Mouse (Mus musculus) thymus, postnatal 25 days (tissue): ENCODE results near the gene Slc39a11.
"Not testable (repeated sequence)": the region's sequence is repeated elsewhere in the genome, so short reads cannot be mapped to it uniquely, and the experiment has no call there.

Experiments used
- DNase-seq: peaks from one replicate; pipeline ENCODE4 v3.0.0; 2022

Gene Slc39a11

DNA sequence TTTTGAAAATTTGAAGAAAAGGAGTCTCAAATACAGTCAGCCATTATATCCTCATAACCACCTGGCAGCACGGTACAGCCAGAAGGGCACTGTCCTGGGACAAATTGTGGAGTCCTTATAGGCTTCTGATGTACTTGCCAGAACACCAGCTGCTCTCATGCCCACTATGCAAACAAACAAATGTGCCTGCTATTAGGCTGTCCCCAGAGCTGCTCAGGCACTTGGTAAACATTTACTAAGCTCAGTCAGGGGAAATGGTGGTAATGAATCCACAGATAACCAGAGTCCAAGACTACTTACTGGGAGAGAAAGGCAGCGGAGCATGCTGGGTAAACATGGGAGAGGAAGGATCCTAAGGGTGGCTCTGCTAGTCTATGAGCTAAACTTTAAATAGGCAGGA, 17.2 kb upstream of the Slc39a11 start:
- no peak for DNase-seq

DNA sequence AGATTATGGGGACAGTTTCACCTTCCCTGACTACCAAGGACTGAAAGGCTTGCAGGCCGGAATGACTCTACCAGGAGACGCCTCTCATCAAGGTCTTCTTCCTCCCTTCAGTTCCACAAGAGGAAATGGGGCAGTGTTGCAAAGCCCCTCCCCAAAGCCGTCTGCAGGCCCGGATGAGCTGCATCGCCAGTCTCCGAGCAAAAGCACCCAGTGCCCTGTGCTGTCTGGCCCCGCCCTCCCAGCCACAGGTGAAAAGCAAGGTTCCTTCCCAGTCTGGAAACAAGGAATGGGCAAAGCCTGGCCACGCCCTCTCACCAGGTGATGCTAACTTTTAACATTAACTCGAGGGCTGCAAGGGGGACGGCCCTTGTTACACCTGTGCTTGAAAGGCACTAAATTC, 16.8 kb upstream of the Slc39a11 start:
- peak; percentile 51 for DNase-seq

DNA sequence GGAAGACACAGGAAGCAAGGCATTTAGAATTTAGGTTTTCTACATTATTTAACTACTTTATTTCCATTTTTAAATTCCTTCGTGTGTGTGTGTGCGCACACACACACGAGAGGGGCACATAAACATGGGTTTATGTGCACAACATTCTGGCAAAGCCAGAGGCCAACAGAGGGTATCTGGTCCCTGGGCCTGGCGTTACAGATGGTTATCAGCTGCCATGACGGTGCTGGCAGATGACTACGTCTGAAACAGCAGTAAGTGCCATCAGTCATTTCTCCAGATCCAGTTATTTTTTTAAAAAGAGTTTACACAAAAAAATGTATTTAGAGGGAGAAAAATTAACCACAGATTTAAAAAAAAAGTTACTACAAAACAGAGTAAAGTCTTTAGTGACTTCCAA, 16.3 kb upstream of the Slc39a11 start:
- no peak for DNase-seq

DNA sequence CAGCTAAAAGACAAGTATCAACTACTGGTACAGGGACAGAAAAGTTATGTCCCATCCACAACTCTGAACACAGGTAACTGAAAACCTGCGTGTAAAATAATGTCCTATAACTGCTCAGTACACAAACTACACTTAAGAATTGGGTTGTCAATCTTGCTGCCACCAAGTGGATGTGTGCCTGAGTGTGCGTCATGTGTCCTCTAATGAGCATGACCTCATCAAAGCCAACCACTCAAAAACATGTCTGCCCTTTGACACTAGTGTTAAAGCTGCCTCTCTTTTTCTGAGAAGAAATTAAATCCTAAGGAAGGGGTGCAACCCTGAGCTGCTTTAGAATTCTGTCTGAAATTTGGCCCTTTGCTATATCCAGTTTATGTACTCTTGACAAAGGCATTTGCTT, 14.4 kb upstream of the Slc39a11 start:
- no peak for DNase-seq

DNA sequence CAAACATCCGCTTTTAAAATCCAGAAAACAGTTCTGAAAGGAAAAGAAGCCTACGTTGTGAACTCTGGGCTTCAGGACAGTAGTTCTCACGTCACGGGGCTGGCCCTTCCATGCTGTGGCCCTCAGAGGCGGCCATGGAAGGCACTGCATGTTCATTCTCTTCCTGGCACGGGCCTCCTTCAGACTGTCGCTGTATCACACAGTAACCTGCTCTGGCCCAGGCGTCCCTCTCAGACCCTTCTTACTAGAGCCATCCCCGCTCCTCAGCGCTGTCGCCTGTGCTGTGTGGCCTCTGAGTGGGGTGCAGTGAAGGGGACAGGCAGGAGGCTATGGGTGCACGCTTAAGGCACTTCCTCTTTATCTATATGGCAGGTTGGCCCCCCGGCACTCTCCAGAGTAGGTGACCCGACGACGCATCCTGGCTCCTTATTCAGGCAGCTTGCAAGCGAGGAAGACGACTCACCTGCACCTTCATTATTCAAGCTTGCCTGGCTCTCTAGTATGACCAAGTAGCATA, 12.0 kb upstream of the Slc39a11 start:
- no peak for DNase-seq

DNA sequence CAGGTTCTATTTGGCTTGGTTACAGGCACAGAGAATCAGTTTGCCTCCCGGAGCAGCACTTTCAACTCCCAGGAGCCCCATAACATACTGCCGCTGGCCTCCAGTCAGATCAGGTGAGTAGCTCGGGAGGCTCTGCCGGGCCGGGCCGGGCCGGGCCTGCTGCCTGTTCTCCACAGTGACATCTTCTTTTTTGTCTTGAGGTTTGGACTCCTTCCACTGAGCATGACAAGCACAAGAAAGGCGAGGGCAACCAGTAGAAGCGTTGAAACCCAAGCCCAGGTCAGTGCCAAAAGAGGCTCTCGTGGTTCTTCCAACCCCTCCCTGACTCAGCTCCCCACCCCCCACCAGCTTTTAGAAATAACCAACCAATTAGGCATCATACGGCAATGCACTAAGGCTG, 11.1 kb upstream of the Slc39a11 start:
- DNase-seq: no peak

DNA sequence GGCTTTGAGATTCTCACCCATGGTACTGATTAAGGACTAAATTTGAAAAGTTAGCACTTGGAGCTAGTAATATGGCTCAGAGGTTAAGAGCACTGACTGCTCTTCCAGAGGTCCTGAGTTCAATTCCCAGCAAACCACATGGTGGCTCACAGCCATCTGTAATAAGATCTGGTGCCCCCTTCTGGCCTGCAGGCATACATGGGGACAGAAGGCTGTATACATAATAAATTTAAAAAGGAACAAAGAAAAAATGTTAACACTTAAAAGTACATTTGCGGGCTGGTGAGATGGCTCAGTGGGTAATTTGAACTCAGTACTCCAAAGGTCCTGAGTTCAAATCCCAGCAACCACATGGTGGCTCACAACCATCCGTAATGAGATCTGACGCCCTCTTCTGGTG, 10.3 kb upstream of the Slc39a11 start:
- not testable (repeated sequence) for DNase-seq

DNA sequence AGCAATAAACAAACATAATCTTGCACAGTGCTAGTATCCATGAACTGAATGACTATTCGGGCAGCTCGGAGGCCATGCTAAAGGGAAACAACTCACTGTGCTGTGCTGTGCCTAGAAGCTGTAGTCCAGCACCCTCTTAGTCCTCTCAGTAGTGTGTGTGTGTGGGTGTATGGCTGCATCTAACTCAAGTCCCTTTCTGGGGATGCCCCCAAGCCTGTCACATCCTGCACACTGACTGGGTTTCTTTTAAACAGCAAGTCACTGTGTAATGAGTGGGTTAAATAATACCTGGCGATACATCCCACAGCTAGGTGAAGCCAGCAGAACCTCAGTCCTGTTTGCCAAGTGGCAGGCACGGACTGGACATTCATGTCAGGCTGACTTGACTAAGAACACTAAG, 8.9 kb upstream of the Slc39a11 start:
- no peak for DNase-seq

DNA sequence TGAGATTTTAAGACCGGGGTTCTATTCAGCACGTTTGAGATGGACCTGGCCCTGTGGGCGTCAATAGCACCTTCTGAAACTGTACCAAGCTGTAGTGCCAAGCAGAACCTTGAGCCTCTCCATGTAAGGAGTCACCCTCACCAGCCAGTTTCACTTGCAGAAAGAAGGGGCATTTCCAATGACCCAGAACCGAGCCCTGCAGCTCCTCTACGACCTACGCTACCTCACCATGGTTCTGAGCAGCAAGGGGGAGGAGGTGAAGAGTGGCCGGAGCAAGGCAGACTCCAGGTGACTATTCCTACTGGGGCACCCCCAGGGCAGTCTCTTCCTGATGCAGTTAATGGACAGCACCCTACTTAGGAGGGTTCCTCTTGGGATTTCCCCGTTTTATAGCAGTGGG, 8.4 kb upstream of the Slc39a11 start:
- no peak for DNase-seq

DNA sequence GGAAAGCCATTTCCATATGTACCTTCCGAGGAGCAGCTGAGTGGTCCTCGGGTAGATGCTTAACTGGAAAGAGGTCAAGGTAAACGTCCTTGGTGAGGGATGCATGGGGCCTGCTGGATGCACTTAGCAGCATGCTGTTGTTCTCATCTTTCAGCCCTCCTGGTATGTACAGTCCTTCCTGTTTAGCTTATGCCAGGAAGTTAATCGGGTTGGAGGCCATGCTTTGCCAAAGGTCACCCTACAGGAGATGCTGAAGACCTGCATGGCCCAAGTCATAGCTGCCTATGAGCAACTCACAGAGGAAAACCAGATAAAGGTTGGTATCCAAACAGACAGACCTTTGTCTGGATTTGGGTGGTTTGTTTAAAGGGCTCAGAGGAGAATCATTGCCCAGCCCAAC, 7.3 kb upstream of the Slc39a11 start:
- DNase-seq: no peak

DNA sequence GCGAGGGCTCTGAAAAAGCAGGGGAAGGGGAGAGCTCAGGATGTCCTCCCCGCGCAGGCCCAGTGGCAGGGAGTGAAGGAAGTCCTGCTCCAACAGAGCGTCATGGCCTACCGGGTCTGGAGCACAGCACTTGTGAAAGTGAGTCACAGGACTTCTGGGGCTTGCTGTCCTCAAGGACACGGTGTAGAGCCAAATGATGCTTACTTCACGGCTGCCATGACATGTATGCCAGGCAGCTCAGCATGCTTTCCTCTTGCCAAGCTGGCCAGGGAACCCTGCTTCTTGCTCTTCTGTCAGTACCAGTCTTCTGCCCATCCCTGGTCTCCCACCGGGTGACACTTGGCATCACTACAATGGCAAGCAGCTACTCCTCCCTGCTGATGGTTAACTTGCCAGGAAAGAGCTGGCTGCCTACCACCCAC, 6.6 kb upstream of the Slc39a11 start:
- DNase-seq: no peak

DNA sequence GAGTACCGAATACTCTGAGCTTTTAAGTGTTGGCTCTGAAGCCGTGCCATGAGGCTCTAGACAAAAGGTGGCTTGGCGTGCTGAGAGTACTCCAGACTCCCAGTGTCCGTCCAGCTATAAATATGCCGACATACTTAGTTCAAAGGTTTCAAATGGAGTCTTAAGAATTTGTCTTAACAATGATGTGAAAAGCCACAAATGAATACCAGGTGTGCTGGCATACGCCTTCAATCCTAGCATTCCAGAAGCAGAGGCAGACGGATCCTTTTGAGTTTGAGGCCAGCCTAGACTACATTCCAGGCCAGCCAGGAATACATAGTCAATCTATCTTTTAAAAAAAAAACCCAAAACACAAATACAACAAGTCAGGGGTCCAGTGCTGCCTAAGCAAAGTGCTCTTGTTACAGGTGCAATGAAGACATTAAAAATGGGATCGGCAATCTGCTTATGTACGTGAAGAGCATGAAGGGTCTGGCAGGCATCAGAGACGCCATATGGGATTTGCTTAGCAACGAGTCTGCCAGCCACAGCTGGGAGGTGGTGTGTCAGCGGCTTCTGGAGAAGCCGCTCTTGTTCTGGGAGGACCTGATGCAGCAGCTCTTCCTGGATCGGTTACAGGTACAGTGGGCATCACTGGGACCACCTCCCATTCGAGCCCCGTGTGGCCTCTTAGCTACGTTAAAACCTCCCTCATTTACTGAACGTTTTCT, 4.8 kb upstream of the Slc39a11 start:
- no peak for DNase-seq

DNA sequence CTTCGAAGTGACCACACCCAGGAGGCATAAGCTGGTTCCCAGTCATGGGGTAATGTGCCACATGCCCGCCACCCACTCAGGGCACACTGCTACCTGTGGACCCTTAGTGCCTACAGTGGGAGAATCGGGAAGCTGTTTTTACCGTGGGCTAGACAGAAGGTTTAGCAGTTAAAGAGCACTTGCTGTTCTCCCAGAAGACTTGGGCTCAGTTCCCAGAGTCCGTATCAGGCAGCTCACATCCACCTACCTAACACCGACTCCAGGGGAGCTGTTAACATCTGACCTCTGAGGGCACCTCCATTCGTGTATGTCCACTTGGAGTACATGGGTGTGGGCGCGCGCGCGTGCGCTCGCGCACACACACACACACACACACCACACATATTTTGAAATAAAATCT, 4.2 kb upstream of the Slc39a11 start:
- DNase-seq: no peak

DNA sequence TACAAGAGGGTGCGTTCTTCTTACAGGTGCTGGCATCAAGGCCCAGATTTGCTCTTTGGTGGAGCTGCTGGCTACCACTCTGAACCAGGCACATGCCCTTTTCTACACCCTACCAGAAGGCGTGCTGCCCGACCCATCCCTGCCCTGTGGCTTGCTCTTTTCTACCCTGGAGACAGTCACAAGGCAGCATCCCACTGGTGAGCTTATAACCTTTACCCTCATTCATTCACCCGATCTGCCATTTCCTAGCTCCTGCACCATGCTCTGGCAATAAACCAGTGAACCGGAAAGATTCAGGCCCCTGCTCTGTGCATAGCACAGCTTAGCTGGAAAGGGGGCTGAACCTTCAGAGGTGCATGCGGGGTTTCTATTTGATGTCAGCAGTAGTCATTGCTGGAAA, 2.6 kb upstream of the Slc39a11 start:
- no peak for DNase-seq

DNA sequence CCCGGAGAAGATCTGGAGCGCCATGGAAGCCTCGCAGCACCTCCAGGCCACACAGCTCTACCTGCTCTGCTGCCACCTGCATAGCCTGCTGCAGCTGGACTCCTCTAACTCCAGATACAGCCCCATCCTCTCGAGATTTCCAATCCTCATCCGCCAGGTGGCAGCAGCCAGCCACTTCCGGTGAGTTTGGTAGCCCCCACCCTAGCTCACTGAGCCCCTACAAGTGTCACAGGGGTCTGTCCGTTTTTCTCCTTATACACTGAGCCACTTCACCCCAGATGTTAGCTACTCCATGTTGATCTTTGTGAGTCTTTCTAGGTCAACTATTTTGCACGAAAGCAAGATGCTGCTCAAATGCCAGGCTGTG, 2.0 kb upstream of the Slc39a11 start:
- DNase-seq: peak; percentile 51

DNA sequence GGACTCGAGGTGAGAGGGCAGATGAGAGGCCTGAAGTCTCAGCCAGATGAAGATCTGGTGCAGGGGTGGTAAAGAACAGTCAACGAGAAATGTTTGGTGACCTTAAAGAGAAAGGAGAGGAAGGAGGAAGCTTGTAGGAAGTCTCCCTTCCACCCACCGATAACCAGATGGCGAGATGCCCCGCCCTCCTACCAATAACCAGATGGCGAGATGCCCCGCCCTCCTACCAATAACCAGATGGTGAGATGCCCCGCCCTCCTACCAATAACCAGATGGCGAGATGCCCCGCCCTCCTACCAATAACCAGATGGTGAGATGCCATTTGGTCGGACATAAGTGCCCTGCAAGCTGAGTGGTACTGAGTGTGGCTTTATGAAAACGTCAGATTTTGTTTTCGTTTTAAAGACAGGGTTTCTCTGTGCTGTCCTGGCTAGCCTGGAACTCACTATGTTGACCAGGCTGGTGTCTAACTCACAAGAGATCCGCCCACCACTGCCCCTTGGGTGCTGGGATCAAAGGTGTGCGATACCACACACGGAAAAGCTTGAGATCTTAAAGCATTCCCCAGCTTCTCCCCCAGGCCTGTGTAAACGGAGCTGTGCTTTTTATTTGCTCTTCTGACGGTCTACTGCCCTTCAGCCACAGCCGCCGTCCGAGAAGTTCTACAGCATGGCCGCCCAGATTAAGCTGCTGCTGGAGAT, 1.5 kb upstream of the Slc39a11 start:
- DNase-seq: no peak

DNA sequence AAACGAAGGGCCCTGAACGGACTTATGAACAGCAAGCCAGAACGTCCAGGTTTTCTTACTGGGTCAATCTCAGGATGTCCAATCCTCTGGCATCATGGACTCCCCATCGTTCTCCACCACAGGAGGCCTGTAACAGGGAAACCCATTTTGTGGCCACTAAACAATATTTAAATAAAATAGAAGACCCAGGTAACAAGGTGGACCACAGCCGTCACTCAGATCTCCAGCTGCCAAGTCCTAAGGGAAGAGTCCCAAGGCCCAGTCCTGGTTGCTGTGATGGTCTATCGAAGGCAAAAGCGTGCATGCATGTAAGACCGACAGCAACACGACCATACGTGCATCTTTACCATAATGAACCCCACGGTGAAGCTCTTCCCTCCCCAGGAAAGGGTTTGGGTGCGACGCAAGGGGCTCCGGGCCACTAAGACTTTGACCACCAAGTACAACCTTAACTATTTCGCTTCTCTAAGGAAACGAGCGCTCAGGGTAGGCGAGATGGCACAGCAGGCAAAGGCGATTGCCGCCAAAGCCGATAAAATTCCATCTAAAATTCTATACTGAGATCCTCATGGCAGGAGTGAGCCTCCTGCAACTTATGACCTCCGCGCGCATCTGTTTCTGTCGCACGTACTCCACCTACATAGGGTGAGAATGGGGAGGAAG, 1.1 kb downstream of the Slc39a11 start, which contains the start of gene Cog1:
TSS of gene Cog1 (plus strand) at position 480 of the 663 bp plus-strand sequence.
- no peak for DNase-seq

DNA sequence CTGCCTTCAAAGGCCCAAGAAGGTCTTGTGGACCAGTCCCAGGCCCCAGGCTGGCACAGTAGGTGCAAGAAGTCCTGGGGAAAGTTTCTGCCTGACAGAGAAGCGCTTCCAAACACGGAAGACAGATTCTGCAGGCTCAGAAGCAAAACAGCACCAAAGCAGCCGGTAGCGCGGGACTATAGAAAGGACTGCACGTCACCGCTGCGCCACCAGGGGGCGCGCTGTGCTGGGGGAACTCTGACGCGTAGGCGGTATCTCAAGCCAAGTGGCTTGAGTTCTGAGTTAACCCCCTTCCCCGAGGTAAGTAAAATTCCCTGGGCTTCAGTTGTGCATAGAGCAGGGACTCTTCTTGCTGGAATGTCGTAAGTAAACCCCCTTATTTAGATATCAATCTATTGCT, 1.7 kb downstream of the Slc39a11 start:
- peak; percentile 86 for DNase-seq

DNA sequence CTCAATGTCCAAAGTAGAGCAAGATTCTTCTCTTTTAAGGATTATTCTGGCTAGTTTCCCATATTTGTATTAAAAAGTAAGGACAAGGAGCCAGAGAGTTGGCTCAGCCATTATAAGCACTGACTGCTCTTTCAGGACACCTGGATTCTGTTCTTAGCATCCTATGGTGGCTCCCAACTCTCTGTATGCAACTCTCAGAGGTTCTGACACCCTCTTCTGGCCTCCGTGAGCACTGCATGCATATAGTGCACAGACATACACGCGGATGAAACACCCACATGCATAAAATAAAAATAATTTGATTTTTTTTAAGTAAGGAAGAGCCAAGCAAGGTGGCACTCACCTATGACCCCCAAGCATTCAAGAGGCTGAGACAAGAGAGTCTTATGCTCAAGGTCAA, 4.7 kb downstream of the Slc39a11 start:
- DNase-seq: no peak

DNA sequence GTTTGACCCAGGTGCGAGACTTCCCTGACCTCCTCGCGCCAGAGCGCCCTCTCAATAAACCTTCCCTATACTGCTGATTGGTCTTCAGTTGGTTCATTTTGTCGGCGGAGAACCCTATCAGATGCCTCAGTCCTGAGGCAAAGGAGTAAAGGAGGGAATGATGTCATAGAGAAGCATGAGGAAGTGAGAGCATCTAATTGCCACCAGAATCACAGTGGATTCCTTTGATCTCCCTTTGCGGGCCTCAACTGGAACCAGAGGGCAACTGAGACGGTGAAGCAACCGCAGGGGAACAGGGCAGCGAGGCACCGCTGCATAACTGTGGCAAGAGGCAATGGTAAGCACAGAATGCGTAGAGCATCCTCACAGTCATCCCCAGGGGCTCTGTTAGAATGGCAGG, 11.2 kb downstream of the Slc39a11 start:
- no peak for DNase-seq

DNA sequence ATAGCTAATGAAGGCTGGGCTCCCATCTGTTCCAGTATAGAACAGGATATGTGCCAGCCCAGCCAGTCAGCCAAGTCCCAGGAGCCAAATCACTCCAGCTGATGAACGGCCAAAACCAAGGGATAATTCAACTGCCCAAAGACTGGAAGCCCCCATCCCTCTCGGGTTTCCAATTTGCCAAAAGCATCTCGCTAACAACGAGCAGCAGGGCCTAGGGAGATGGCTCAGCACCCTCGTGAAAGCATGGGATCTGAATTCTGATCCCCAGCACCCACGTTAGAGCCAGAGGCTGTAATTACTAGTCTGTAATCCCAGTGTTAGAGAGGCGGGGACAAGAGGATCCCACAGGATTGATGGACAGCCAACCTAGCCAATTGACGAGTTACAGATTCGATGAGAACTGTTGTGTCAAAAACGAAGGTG, 15.2 kb downstream of the Slc39a11 start:
- no peak for DNase-seq

DNA sequence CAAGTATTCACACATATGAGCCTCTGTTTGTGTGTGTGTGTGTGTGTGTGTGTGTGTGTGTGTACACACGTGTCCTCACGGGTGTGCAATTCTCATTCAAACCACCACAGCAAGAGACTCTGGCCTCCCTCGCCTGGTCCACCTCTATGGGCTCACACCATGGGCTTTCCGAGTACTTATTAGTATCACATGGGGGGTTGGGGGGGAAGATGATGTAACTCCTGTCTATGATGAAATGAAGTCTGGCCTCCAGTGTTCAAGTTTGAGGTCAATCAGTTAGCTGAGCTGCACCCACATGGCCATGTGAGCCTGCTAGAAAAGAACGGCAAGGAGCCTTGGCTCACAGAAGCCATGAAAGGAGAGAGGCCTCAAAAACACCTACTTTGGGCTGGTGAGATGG, 16.5 kb downstream of the Slc39a11 start:
- no peak for DNase-seq

DNA sequence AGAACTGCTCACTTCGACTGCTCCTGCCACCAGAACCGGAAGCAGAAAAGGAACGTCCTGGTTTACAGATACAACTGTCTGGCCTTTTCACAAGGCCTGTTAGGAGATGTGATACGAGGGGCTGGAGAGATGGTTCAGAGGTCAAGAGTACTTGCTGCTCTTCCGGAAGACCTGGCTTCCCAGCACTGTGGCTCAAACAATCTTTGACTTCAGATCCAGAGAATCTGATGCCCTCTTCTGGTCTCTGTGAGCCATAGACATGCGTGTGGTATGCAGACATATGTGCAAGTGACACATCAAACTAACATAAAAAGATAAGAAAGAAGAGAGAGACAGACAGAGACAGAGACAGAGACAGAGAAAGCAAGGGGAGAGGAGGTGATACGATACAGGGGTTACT, 17.6 kb downstream of the Slc39a11 start:
- DNase-seq: no peak

DNA sequence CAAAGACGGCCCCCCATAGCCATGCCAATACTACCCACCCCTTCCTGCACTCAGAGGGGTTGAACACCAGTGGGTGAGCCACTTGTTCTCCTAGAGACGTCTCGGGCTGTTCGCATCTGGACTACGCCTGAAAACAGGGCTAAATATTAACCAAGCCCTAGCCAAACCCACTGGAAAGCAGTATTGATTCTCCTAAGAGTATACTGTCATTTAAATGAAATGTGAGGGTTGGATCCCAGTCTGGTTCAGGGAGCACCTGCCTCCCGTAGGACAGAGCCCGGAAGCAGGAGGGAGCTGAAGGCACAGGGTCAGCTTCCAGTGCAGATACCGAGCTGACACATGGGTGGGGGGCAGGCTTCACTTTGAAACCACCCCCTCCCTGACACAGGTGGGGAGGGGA, 18.0 kb downstream of the Slc39a11 start:
- DNase-seq: no peak
